Mouse (Mus musculus): Measurements from ENCODE around the gene Tmcc3. TPM values are rescaled to one million over a fixed set of nuclear protein-coding genes. Genes with fewer than 3 reads are reported as not detected.

Tmcc3 gene
- total and polyA plus RNA-seq, 3 experiments, result 11.3 to 30.1 (median 23.1) TPM

GRCm38 (mm10) chr10:94352172-94352876, 40.6 kb downstream of the Tmcc3 start (continued):
- TF ChIP-seq EP300 (IDR thresholded peaks at IDR 0.05; ENCODE audit: low read length) (peak; percentile 56; the same call in 1 of the 2 replicates), USF1 (IDR thresholded peaks at IDR 0.05; ENCODE audit: low read depth, low read length) (no peak), UBTF (IDR thresholded peaks at IDR 0.05; ENCODE audit: low read depth, low read length) (0 out of 2 replicates have a peak, but pooled peaks have one; percentile 26), SIN3A (IDR thresholded peaks at IDR 0.05; ENCODE audit: low read length) (peak; percentile 70), CHD2 (IDR thresholded peaks at IDR 0.05; ENCODE audit: low read length) (no peak), HCFC1 (IDR thresholded peaks at IDR 0.05; ENCODE audit: low read depth, low read length) (peak; percentile 45; the same call in 1 of the 2 replicates), MEF2A (IDR thresholded peaks at IDR 0.05; ENCODE audit: borderline replicate concordance, low read depth, low read length) (peak; percentile 69), RAD21 (IDR thresholded peaks at IDR 0.05; ENCODE audit: low read depth, low read length) (no peak; the same call in 1 of the 2 replicates), PAX5 (IDR thresholded peaks at IDR 0.05; ENCODE audit: low read length) (no peak), ZMIZ1 (IDR thresholded peaks at IDR 0.05; ENCODE audit: low read depth, low read length) (peak; percentile 84; the same call in 1 of the 2 replicates), POLR2AphosphoS2 (IDR thresholded peaks at IDR 0.05; ENCODE audit: low read depth, low read length) (peak; percentile 85), JUND (conservative IDR thresholded peaks at IDR 0.05; ENCODE audit: low read depth, low read length) (no peak; the same call in 1 of the 2 replicates), MAZ (IDR thresholded peaks at IDR 0.05; ENCODE audit: low read depth, low read length) (peak; percentile 64; the same call in 1 of the 2 replicates), MYC (IDR thresholded peaks at IDR 0.05; ENCODE audit: low read depth, low read length) (peak; percentile 93)

- in situ Hi-C loops (cut with MboI; ENCODE audit: low pct_ligation_motif_present, low pct_unique_long_range_greater_than_20kb, low sequenced_read_pairs), result no loop called here
- TF ChIP-seq JUN (IDR thresholded peaks at IDR 0.05; ENCODE audit: insufficient read depth, low read depth, low read length) (peak; percentile 76), NELFE (IDR thresholded peaks at IDR 0.05; ENCODE audit: low read depth, low read length) (no peak; the same call in 1 of the 2 replicates), CHD1 (IDR thresholded peaks at IDR 0.05; ENCODE audit: low read depth, low read length) (peak; percentile 45; the same call in 1 of the 2 replicates), EP300 (IDR thresholded peaks at IDR 0.05; ENCODE audit: low read length) (peak; percentile 90), MEF2A (IDR thresholded peaks at IDR 0.05; ENCODE audit: borderline replicate concordance, low read depth, low read length) (peak; percentile 97), NRF1 (IDR thresholded peaks at IDR 0.05; ENCODE audit: low read depth, low read length) (no peak), E2F4 (IDR thresholded peaks at IDR 0.05; ENCODE audit: insufficient replicate concordance, low read depth, low read length) (no peak), CHD2 (IDR thresholded peaks at IDR 0.05; ENCODE audit: low read length) (peak; percentile 33; the same call in 1 of the 2 replicates), IRF4 (IDR thresholded peaks at IDR 0.05; ENCODE audit: low read depth, low read length) (peak; percentile 88), ZKSCAN1 (IDR thresholded peaks at IDR 0.05; ENCODE audit: borderline replicate concordance, low read depth, low read length) (no peak), MAFK (IDR thresholded peaks at IDR 0.05; ENCODE audit: insufficient replicate concordance, low read length) (0 out of 2 replicates have a peak, but pooled peaks have one; percentile 33), ZC3H11A (IDR thresholded peaks at IDR 0.05; ENCODE audit: low read depth, low read length) (no peak), SIN3A (IDR thresholded peaks at IDR 0.05; ENCODE audit: low read length) (peak; percentile 67), MAZ (IDR thresholded peaks at IDR 0.05; ENCODE audit: low read depth, low read length) (no peak), JUND (conservative IDR thresholded peaks at IDR 0.05; ENCODE audit: low read depth, low read length) (peak; percentile 67; the same call in 1 of the 2 replicates), USF2 (conservative IDR thresholded peaks at IDR 0.05; ENCODE audit: low read depth, low read length) (no peak), TCF12 (IDR thresholded peaks at IDR 0.05; ENCODE audit: low read depth, low read length) (peak; percentile 57; the same call in 1 of the 2 replicates), GABPA (IDR thresholded peaks at IDR 0.05; ENCODE audit: insufficient replicate concordance, low read depth, low read length) (no peak), KAT2A (IDR thresholded peaks at IDR 0.05; ENCODE audit: insufficient replicate concordance, low read length) (0 out of 2 replicates have a peak, but pooled peaks have one; percentile 26), MYC (IDR thresholded peaks at IDR 0.05; ENCODE audit: low read depth, low read length) (no peak; the same call in 1 of the 2 replicates), MXI1 (IDR thresholded peaks at IDR 0.05; ENCODE audit: low read depth, low read length) (peak; percentile 43; the same call in 1 of the 2 replicates), RCOR1 (conservative IDR thresholded peaks at IDR 0.05; ENCODE audit: low read depth, low read length) (peak; percentile 38), RAD21 (IDR thresholded peaks at IDR 0.05; ENCODE audit: low read depth, low read length) (no peak; the same call in none of the 2 replicates), UBTF (IDR thresholded peaks at IDR 0.05; ENCODE audit: low read depth, low read length) (no peak)
Measured at GRCm38 (mm10) chr10:94352877-94353853, 41.4 kb downstream of the Tmcc3 start.

More at GRCm38 (mm10) chr10:94352877-94353853, 41.4 kb downstream of the Tmcc3 start:
- no peaks in the 10 kb centered on the region for H3K36me3 ChIP-seq (replicated peaks in 1 of 2; ENCODE audit: control insufficient read depth in 1 of 2, insufficient read depth in 1 of 2, low read length in 1 of 2)
- dilution Hi-C loops (cut with MboI; ENCODE audit: extremely low pct_ligation_motif_present, extremely low pct_unique_long_range_greater_than_20kb, low sequenced_read_pairs), result no loop called here
- H3K4me2 ChIP-seq (ENCODE audit: insufficient read depth, low read depth, poor library complexity, severe bottlenecking), result peak overlapping the region; percentile 98
- H3K4me1 ChIP-seq (ENCODE audit: control insufficient read depth in 1 of 2, insufficient read depth in 2 of 2), result peaks cover 16 to 46% of the 10 kb centered on the region in 2 experiments
- peak overlapping the region; percentile 99 for H3K27ac ChIP-seq (ENCODE audit: insufficient read depth, low read depth)
- DNase-seq (ENCODE audit: extremely low read depth), result no peak
- H3K79me2 ChIP-seq (replicated peaks; ENCODE audit: control insufficient read depth, extremely low read depth, insufficient read depth, poor library complexity, severe bottlenecking), result peaks cover 28% of the 10 kb centered on the region
- peak overlapping the region; percentile 50 to 71 (median 60) for H3K4me3 ChIP-seq (replicated peaks in 1 of 3; ENCODE audit: low read depth in 2 of 3, low read length in 2 of 3, poor library complexity in 1 of 3)
- no peaks in the 10 kb centered on the region for H3K27me3 ChIP-seq (replicated peaks)
- no peaks in the 10 kb centered on the region for H3K9me3 ChIP-seq (replicated peaks; ENCODE audit: low read length)
- peak overlapping the region; percentile 93 for H3K9ac ChIP-seq (ENCODE audit: insufficient read depth, low read depth)
